Mouse (Mus musculus): ENCODE measurements around the gene Olfr724.

GRCm38 (mm10) chr14:49955890-49956289 lies 7.2 kb downstream of the Olfr724 start:
- TF ChIP-seq POLR2A (IDR thresholded peaks at IDR 0.05; ENCODE audit: insufficient read length, low read depth) (no peak), USF1 (IDR thresholded peaks at IDR 0.05; ENCODE audit: low read depth) (no peak), MAX (IDR thresholded peaks at IDR 0.05; ENCODE audit: low read depth) (no peak), MYOD1 (IDR thresholded peaks at IDR 0.05; ENCODE audit: control insufficient read depth in 1 of 3, insufficient read length in 2 of 3, low read depth in 2 of 3) (no peak), CEBPB (IDR thresholded peaks at IDR 0.05; ENCODE audit: insufficient read depth, poor library complexity, severe bottlenecking) (no peak), TCF12 (IDR thresholded peaks at IDR 0.05; ENCODE audit: insufficient read depth, poor library complexity, severe bottlenecking) (no peak), E2F4 (IDR thresholded peaks at IDR 0.05; ENCODE audit: insufficient read depth) (no peak), POLR2AphosphoS2 (IDR thresholded peaks at IDR 0.05; ENCODE audit: insufficient read length, low read depth) (no peak)

Data from myocyte (in vitro differentiated cells).